Mouse (Mus musculus): ENCODE measurements around the gene Tmx4.

Tmx4 gene

GRCm38 (mm10) chr2:134554221-134554727, 89.7 kb downstream of the Tmx4 start, which contains the start of gene Hao1:
Gene Hao1, minus strand, starts transcription at chr2:134554368.
- no peak for ATAC-seq (ENCODE audit: low TSS enrichment)

- no peak for ATAC-seq (ENCODE audit: low TSS enrichment)
These were observed 91.6 kb downstream of the Tmx4 start for GRCm38 (mm10) chr2:134552358-134552757.

- peak; percentile 67; the same call in 1 of the 2 replicates for ATAC-seq (ENCODE audit: low TSS enrichment)
These were observed 94.2 kb downstream of the Tmx4 start for GRCm38 (mm10) chr2:134549770-134550169.

- ATAC-seq (ENCODE audit: low TSS enrichment) = peak; percentile 82
These were observed 98.8 kb downstream of the Tmx4 start for GRCm38 (mm10) chr2:134545116-134545515.

- no peak for ATAC-seq (ENCODE audit: low TSS enrichment)
These were observed 99.5 kb downstream of the Tmx4 start for GRCm38 (mm10) chr2:134544321-134545065.
